Mouse (Mus musculus) cerebellum, postnatal 14 days (tissue): ENCODE results near the gene Masp1.

Experiments used
- DNase-seq, 2 experiments: peaks; one replicate each; pipeline ENCODE4 v3.0.0; 2021; ENCODE audit warnings: mixed read lengths in 2 of 2

Masp1 gene

DNA sequence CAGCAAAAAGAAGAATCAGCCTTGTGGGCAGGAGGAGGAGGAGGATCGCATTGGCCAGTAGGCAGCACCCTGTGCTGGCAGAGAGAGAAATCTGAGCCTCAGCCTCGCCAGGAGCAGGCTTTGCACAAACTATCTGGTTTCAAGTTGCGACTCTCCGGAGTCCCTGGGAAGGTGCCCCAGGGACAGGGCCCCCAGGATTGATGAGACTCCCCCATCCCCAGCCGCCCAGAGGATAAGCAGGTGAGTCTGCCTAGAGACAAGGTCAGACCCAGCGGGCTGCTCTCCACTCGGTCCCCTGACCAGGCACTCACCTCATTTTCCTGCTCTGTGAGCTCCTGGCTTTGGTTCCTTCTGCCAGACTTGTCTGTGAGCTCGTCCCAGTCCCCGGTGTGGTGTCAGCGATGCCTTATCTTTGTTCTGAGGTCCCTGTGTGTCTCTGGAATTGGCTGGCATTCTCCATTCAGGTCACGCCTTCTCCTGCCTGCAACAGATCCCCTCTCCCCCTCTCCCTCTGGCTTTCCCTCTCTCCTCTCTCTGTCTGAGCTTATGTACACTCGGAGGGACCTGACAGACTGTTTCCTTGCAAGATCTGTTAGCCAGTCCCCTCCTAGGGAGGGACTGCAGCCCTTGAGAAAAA, at the start of gene Masp1, which contains the start of gene Rtp4:
Gene Masp1 (minus strand): TSS at position 581 of the 637 bp plus-strand sequence.
Gene Rtp4 (plus strand): TSS at position 57 of the 637 bp plus-strand sequence.
- DNase-seq = peak; percentile 30 to 43

DNA sequence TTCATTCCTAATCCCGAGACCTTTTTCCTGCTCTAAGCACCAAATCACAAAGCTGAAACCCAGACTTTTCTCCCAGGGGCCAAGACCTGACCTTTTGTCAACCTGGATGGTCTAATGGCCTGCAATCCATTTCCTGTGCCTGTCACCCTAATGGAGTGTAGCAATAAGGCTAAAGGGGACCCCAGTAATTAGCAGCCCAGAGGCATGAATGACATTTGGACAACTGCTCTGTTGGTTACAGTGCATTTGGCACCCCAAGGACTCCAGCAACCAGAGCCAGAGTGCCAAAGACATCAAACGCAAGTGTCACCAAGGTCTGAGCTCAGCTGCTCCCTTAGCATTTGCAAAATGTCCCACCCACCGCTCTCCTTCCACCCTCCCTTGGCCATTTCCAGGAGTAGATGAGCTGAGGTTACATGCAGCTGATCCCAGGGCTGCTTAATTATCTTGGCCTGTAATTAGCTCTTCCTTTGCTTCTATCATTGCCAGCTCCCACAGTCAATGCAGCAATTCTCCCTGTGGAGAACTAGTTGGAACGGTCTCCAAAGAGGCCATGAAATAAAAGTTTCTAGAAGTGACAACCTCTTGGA, 47.8 kb upstream of the Masp1 start:
- DNase-seq = peak in 1 of 2 experiments; percentile 7

DNA sequence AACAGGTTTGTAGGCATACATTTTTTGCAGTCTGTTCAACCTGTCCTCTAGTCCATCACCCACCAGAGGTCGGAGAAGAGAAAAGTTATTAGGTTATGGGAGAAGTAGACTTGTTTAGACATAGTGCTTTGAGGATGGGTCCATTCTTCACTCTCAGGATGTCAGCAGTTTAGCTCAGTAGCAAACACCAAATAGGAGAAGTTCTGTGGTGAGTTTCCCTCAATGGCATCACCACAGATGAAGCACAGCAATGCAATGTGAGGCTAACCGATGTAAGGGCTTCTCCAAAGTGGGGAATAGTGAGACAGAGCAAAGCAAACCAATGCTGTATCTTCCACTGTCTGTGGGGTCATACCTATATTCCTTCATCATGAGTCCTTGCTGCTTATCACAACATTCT, 37.1 kb upstream of the Masp1 start:
- DNase-seq = no peak

DNA sequence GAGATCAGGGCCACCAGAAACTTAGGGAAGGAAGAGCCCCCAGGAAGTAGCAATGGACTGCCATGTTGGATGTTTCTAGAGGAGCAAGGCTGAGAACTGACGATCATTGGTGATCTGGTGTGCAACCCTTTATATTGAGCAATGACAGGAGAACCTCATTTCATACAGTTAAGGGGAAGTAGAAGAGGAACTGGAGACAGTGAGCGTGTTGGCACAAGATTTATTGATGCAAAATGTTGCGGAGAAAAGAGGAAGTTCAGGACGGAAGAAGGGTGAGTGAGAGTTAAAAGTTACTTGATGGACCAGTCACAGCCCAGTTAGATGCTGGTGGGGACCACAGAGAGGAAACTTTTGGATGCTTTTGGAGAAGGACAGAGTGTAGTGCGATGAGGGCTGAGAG, 36.6 kb upstream of the Masp1 start:
- DNase-seq = no peak

DNA sequence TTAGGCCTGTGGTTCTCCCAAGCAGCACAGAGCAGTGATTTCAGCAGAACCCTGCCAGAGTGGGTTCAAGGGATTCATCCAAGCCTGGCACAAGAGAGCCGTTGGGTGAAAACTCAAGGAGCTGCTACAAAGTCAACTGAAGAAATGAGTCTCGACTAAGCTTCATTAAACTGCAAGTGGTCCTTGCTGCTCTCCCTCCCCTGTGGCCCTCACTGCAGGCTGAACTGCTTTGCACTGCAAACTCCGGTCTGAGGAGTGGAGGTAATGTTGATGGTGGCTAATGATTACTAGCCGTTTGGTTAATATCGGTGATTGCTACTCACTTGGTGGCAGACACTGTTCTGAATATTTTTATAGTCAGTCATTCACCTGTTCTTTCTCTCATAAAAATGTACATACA, 34.1 kb upstream of the Masp1 start:
- no peak for DNase-seq

DNA sequence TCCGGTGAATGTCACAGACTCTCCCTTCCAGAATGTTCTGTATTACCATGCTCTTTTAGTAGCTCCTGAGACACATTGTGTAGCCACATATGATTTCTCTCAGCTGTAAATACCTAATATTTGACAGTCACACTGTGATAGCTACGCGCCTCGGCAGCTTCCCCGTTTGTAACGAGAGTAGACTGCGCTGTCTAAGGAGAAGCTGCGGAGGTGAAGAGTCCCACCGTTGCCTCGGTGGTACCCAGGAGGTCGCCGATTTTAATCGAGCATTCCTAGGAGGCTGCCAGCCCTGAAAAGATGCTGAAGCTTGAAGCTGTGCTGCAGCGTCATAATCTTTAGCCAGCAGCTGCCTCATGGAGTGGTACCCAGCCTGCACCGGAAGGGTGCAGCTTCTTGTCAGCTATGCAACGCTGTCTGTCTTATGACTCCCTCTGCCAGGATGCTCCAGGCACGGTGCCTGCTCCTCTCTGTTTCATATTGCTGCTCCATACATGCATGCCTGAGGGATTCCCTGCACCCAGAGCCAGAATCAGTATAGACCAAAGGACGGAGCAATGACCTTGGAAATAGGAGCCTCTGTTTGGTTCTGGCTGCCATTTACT, 30.5 kb upstream of the Masp1 start:
- peak in 1 of 2 experiments; percentile 10 for DNase-seq

DNA sequence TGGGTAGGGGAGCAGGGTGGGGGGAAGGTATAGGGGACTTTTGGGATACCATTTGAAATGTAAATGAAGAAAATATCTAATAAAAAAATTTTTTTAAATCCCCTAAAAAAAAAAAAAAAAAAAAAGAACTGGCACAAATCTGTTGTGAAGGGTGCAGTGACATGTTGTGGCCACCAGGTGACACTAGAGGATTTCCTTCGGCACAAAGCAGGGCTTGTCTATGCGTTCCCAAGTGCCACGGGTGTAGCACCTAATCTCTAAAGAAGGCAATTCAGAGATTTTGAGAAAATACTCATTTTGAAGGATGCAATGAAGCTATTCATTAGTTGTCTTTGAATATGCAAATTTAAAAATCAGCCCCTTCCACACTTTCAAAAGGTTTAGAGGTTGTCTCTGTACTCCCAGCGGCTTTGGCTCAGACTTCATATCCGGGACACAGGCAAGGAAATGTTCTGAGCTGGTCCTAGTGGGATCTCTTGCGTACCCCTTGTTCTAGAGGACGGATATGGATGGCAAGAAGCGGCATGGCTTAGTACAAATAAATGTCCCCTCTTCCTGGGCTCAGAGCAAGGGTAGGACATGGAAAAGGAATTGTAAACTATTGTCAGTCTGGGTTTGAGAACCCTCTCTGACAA, 29.8 kb upstream of the Masp1 start:
- DNase-seq = peak; percentile 80 to 82

DNA sequence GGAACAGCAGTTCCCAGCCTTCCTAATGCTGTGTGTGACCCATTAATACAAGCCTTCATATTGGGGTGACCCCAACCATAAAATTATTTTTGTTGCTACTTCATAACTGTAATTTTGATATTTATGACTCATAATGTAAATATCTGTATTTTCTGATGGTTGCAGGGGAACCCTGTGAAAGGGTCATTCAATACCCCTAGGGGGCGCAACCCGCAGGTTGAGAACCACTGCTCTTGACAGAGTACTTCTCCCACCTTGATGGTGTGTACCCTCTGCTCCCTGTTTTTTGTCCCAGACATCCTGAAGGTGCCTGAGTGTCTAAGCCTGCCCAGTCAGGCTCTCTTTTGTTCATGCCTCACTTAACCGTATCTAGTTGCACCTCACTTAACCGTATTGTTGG, 27.2 kb upstream of the Masp1 start:
- peak in 1 of 2 experiments; percentile 29 for DNase-seq

DNA sequence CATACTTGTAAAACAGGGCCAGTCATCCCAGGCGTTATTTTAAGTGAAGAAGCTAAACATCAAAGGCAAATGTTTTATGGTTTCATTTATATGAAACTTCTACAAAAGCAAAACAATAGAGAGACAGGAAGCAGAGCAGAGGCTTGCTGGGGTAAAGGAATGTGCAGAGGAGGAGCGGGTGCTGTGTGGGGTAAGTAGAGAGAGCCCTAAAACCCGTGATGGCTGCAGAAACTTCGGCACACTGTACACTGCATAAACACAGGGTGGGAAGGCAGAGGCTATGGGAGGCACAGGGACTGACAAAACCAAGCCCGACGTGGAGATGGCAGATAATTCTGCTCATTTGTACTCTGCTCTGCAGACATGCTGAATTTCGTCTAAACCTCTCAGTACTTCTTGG, 23.7 kb upstream of the Masp1 start:
- no peak for DNase-seq

DNA sequence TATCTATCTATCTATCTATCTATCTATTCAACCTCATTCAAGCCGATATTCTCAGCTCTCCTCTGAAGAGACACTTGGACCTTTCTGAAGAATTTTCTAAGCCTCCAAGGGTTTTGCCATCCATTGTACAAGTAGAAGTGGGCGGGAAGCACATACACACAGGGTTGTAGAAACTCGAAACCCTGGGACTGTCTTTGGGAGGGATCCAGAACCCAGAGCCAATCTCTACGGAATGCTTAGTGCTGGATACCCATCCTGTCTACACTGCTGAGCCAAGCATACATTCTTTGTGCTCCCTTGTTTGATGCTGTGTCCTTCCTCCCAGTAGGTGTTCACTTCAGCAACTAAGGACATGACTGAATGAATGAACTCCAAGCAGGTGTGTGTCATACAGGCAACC, 22.3 kb upstream of the Masp1 start:
- DNase-seq = no peak

DNA sequence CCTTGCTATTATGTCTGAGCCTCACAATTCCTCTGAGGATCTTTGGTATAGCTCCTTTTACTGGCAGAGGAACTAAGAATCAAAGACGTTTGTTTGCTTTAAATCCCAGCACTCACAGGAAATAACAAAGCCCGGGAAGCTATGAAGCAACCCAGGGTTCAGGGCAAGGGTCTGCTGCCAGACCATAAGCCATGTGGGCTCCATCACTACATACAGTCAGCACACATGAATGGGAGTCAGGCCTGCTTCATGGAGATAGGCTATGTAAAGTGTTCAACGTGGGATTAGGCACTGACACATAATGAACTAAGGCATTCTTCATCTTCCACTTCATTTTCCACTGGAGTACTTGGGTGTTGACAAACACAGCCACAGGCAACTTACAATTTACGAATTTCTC, 20.4 kb upstream of the Masp1 start:
- no peak for DNase-seq

DNA sequence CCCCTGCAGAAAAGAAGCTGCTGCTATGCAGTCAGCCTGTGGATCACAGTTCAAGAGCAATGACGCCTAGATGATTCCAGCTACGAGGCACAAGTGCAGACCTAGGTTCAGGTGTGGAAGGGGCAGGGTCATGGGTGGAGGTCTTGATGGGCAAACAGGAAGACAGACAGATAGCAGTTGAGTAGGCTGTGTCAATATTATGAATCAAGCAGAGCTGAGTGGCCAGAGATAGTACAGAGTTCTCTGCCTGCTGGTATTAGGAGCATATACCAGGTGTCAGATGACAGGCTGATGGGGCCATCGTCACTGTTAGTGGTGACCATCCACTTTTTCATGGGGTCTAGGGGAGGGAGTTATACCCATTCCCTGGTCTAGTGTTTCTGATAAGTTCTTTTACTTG, 13.1 kb upstream of the Masp1 start:
- DNase-seq = no peak

DNA sequence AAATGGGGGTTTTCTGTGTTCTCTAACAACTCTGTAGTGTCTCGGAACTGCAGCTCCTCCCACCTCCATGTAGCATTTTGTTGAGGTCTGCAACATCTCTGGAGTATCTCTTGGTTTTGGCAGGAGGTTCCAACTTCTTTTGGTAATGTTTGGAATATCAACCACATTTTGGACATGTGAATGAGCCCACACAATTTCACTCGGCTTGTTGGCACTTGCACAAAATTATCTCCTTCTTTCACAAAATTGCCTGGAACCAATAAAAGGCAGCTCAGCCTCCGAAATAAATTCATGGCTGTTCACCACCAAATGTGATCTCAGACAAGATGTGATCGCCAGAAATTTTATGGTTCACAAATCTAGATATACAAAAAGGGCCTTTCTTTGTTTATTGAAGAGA, 8.6 kb upstream of the Masp1 start:
- no peak for DNase-seq

DNA sequence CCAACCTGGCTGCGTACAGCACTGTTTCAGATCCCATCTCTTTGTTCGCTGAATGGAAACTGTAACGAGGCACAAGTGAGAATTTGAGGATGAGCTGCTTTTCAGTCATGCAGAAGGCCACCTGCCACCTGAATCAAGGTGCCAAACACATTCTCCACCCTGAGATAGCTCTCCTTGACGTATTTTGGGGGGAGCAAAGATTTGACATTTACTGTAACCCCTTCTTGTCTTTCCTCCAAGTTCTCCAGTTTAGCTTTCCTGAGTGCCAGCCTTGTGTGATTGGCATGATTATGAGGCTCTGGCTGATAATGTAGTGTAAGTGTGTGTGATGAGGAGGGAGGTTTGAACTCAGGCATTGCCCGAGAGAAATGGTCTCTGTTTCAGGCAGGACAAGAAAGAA, 1.5 kb upstream of the Masp1 start:
- peak; percentile 7 to 15 for DNase-seq

DNA sequence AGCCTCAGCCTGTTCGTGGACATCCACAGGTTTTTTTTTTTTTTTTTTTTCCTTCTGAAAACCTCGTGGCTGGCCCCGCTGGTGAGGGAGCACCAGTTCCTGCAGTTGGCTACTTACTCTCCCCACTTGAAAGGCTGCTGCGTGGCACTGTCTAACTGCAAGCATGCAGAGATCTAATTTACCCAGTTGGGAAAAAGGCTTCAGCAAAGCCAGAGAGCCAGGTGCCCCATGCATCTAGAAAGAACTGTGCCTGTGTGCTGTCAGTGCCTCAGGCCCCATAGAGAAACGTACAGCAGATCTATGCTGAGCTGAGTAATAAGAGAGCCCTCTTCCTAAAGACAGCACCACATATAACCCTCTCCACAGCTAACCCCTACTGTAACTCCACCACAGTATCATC, 477 bp upstream of the Masp1 start:
- DNase-seq = peak in 1 of 2 experiments; percentile 11

DNA sequence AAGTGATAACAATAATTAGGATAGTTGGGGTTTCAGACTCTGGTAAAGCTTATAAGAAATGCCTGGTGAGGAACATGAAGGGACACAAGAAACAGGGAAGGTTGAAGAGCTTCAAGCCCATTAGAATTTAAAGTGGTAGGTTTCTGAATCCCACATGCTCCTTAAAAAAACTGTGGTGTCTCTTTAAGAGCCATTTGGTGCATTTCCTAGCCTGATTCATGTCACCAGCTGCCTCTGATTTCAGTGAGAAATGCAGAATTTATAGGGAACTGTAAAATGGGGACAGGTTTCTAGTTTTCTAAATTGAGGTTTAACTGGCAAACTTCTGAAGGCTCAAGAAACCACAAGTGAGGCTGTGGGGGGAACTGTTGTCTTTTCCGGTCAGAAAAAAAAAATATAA, 844 bp downstream of the Masp1 start:
- DNase-seq = no peak

DNA sequence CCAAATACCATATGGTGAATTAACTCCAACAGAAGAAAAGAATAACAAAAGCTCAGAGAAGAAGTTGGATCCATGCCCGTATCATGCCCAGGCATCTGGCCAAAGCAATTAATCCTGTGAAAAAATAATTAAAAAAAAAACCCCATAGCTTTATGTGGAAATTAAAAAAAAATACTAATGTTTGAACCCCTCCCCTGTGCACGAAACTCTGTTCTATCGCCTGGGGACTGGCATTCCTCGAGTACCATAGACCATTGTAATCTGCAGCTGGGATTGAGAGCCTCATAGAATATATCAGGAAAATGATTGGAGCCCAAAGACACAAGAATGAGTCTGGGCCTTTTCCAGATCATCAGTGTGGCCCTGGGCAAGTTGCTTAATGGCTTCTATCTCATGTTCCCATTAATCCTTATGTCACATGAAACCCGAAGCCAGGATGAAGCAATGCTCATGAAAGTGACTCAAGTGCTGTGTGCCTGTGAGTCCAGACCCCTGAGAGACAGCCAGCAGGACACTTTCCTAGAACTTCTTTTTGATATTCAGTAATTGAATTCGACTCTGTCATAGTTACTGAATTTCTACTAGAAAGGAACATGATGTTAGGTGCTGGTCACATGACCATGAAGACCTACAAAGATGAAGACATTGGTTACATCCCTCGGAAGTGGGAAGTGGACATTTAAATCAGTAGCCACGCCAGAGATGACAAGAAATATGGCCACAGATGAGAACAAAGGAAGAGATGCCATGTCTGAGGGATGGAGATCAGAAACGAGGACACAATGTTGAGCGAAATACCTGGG, 1.8 kb downstream of the Masp1 start:
- DNase-seq = peak; percentile 38 to 57

DNA sequence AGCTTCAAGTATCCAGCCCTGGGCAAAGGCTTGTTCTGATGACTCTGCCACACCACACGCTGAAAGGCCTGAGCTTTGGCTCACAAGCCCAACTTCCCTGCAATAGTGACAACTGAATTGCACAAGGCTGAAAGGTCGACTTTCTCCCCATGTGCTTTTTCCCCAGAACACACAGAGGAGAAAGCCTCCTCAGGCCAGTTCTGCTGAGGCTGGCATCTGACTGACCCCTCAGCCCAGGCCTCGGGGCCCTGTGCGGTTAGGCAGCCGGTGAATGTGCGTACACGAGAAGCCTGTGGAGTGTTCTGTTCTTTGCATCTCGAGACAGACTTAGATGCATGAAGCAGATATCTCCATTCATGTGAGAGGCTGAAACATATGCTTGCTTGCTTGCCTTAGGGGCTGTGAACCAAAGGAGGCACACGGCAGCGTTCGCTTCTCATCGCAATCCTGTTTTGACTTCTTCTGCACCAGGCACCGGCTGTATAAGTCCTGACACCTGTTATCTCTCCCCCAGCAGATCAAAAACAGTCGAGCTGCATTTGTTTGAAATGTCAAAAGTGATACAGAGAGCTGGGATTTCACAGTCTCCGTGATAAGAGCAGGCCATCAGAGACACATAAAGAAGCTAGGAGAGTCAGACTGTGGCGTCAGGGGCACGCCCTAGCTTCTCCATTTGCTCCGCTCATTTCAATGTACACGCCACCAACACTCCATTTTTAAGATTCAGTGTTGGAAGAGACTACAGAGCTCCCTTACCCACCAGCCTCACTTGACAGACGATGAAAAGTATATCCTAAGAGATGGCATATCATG, 2.7 kb downstream of the Masp1 start:
- DNase-seq = peak in 1 of 2 experiments; percentile 6

DNA sequence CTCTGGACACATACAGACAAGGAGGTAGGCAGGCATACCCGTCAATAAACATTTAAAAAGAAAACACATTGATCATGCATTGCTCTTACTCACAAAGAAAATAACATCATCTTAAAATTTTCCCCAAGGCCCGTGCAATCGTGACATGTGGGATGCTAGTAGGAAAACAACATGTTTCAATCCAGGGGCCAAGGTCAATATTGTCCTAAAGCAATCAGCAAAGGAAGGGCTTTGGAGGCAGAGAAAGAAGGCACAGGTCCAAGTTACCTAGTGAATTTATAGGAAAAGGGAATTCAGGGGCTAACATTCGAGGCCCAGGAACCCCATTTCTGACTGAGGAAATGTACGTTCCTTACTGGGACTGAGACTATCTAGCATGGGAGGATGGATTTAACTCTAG, 3.4 kb downstream of the Masp1 start:
- DNase-seq = no peak

DNA sequence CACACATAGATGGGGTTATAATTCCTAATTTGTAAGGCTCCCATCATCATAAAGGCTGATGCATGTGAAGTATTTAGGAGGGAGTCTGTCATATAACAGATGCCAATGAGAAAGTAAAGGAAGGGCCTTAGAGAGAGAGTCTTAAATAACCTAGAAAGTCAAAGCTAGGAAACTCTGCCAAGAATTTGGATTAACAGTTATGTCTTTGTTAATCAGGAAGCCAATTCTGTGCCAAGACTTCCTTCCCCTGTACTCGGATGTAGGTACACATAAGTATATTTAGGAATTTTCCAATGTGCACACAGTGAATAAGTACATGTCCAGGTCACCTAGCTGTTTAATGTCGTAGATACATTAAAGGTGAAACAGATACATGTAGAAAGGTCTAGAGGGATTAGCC, 4.0 kb downstream of the Masp1 start:
- no peak for DNase-seq

DNA sequence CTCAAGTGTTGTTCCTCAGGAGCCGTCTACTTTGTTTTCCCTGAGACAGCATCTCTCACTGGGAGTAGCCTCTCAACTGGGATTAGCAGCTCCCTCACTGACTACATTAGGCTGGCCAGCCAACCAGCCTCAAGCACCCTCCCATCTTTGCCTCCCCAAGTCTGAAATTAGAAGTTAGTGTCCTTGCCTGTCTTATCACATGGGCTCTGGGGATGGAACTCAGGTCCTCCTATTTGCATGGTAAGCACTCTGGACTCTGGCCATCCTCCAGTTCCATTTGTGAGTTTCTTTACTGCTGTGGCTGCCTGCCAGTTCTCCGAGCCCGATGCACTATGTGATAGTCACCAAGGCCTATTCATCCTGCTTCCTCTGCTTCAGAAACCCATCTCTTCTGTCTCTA, 4.8 kb downstream of the Masp1 start:
- DNase-seq = peak; percentile 27 to 34

DNA sequence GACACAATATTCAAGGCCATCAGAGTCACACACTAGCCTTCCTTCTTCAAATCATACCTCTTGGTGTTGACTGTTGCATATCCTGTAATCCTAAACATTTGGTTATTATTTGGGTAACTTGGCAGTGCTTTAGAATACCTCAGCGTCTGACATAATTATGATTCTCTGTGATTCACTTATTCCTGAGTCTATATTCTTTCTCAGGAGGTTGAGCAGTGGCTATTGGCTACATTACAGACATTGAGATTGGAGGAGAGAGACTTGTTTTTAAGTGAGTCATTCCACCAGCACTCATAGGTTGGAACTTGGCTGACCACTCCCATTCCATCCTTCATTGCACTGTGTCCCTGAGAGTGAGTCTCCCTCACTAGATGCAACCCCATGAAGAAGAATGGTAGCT, 7.2 kb downstream of the Masp1 start:
- DNase-seq = no peak
